Mouse (Mus musculus) thymus, adult 18-20 months (tissue): ENCODE data around the gene Pex5.
"Not testable (repeated sequence)": the region's sequence is repeated elsewhere in the genome, so short reads cannot be mapped to it uniquely, and the experiment has no call there.

Experiments
- DNase-seq, 2 experiments: peaks; one replicate each; pipeline ENCODE4 v3.0.0; 2022; ENCODE audit warnings: mixed read lengths in 2 of 2

The Pex5 gene

DNA sequence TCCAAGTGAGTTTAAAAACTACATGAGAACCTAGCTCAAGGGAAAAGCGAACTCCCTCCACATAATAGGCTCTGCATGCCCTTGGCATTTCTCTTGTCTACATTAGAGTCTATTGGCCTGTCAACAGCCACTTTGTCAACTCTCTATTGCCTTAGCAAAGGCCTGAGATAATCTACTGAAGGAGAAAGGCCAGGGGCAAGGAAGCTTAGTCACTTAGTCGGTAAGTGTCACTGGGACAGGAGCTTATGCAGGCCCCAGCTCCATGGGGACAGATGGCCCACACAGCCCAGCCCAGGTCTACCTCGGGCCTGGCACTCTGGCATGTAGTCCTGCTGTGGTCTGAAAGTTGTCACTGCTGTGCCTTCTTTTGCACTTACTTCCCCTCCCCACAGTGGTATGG, 11.7 kb upstream of the Pex5 start:
- no peak for DNase-seq

DNA sequence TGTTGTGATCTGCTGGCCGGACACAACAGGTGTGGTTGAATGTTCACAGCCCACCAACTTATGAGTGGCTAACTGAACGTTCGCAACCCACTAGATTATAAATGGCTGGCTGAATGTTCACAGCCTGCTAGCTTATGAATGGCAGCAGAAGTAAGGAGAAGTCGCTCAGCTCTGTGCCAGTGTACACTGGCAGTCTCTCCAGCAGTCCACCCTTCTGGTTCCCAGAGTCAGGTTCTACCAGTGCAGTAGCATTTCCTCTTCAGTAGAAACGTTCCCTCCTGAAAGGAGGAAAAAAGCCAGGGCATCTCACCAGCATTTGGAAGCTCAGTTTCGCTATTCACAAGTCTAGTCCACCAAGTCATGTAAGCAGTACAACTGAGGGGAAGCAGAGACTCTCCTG, 10.7 kb upstream of the Pex5 start:
- DNase-seq = no peak

DNA sequence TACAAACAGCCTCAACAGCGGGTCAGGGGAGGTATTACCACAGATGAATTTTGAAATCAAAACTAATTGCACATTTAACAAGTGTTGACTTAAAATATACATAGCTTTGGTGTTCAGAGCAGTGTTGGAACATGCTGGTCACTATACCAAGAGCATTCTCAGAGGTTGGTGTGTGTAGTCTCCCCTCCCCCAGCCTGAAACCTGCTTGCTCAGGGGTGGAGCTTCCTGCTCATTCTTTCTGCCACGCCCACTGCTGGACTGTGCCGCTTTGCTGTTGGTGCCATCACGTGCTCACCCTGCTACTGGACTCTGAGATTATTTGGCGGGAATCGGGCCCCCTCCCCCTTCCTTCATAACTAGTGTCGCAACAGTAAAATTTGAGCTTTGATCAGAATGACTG, 10.2 kb upstream of the Pex5 start:
- not testable (repeated sequence) for DNase-seq

DNA sequence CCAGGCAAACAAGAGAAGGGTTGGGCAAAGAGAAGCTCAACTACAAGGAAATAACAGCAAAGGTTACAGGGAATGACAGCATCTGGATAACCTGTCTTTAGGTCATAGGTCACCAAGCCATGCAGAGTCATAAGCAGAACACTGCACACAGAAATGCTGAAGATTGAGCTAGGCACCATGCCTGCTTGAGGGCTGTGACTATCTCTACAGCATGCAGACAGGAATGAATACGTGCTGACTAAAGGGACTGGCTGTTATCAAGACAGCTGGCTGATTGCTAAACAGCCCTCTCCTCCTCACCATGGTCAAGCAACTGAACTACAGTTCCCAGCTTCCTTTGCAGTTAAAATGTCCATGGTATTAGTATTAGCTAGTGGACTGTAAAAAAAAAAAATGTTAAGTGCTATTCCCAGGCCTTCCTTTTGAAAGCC, 9.2 kb upstream of the Pex5 start:
- DNase-seq = no peak

DNA sequence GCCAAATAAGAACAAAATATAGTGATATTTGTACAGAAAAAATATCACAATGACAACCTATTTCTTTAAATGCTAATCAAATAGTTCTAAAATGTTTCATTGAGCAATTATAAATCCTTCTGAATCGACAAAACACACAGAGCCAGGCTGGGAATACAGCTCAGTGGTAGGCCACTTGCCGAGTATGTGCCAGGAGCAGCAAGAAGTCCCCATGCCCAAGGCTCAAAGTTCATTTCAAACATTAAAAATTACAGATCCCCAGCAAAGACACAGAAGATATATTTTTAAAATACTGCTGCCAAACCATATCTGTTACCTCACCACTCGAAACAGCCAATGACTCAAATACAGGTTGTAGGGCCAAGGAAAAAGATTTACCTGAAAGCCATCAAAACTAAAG, 3.8 kb upstream of the Pex5 start:
- DNase-seq = no peak

DNA sequence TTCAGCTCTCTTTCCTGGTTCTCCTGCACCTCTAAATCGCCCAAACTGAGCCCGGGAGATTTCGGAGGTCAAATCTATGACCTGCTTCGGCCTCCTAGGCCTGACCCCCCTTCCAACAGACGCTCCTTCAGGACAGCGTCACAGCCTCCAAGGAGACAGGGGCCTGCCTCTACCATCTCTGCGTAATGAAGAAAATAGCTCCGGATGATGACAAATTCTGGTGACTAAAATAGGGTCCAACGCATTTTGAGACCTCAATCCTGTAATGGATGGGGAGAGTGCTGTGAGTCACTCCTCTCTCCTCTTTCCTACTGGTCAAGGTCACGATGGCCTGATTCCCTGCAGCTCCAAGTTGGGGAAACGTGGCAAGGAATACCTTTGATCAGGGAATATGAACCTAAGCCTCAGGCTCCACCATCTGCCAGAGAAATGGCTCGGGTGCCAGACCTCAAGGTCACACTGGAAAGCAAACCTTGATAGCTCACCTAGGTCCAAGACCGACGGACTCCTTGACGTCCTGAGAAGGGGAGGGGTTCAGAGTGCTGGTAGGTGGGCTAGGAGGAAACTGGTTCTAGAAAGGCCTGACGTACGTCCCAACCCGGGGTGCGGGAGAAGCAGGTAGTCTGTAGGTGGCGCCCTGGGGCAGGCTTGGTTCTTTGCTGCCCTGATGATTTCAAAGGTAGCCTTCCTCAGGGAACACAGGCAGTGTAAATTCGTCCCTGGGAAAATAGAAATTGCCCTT, 651 bp upstream of the Pex5 start:
- peak; percentile 70 to 76 for DNase-seq

DNA sequence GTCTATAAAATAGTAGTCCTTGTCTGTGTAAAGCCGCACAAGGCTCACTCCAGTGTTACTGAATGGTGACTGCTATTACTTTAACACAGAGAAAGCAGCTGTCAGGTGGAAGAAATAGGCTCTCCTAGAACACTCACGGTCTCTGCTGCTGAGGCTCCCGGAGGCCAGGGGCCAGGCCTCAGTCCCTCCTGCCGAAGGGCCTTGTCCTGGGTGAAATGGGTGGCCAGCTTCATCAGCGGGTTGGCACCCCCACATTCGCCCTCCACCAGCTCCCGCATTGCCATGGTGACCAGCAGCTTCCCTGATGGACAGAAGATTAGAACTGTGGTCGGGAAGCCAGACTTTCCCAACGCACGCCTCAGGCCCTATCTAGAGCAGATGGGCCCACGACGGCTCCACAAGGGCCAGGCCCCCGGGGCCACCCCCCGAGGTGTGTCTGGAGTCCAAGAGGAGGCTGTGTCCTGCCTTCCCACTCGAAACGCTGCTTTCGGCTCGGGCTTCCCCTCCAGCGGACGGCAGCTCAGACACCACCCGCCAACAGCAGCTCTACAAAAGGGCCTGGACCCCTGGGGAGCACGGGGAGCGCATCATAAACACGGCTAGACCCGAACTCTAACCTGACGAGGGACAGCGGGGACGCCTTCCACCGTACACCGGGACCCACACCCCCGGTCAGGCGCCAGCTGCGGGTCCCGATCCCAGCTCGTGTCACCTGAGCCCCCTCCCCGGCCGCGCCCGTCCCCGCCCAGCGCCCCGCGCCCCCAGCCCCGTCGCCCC, 529 bp downstream of the Pex5 start:
- peak; percentile 49 to 56 for DNase-seq

DNA sequence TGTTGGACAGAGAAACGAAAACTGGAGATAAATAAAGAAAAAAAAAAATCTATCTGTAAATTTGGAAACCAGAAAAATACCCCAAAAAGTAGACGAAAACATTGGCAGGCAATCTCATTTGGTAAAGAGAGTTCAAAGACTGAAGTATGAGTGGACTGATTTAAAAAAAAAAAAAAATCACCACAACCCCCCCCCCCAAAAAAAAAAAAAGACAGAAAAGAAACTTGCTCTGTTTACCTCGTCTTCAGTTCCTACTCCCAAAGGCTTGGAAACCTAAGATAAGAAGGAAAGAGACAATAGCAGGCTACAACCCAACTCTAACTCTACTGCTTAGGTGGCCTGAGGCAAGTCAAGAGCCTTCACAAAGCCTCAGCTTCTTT, 1.1 kb downstream of the Pex5 start:
- no peak for DNase-seq

DNA sequence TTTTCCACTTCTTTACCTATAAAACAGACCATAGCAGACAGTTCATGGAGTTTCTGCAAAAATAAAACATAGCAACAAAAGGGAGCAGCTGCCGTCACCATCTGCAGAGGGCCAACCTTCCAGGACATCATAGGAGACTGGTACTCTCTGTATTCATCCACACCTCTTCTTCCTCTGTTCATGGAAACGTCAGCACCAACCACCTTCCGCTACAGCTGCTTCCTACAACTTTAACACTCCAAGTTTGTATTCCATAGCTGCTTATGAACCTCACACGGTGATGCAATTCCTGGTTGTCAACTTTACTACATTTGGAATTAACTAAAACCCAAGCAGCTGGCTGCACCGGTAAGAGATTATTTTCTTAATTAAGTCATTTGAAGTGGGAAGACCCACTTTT, 6.5 kb downstream of the Pex5 start:
- no peak for DNase-seq

DNA sequence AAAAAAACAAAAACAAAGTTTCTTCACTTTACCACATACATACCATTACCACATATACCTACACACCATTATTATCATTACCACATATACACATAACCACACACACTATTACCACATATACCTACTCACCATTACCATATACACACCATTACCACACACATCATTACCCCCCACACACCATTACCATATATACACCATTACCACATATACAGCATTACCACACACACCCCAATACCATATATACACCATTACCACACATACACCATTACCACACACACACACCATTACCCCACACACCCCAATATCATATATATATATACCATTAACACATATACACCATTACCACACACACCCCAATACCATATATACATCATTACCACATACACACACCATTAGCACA, 7.7 kb downstream of the Pex5 start:
- DNase-seq = no peak

DNA sequence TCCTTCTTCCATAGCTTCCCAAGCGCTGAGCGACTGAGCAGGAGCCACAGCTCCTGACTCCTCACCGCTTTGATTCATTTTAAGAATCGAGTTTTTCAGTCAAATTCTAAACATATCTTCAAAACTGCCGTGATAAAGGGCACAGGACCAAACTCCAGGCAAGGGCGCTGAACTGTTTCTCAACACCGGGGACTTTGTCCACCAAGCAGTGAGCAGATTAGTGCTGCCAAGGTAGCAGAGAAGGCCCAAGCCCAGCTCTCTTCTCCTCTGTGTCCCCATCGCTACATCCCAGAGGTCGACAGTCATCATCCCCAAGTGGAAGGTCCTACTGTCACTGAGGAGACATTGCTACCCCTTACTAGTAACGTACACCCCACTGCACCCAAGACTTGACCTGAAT, 8.5 kb downstream of the Pex5 start:
- no peak for DNase-seq

DNA sequence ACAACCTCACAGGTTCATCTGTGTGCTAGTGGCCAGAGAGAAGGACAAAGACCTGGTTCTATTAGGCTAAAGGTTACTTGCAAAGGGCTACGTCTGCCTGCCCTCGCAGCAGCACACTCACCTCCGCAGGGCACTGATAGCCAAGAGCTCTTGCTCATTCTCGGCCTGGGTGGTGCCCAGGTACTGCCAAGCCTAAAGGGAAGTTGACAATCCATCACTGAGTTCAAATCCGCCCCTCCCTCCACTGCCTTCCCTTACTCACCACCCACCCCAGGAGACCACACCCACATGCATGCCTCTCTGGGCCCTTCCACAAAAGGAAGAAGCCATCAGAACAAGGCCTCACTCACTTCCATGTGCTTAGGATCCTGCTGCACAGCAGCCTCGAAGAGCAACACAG, 15.1 kb downstream of the Pex5 start:
- DNase-seq = no peak

DNA sequence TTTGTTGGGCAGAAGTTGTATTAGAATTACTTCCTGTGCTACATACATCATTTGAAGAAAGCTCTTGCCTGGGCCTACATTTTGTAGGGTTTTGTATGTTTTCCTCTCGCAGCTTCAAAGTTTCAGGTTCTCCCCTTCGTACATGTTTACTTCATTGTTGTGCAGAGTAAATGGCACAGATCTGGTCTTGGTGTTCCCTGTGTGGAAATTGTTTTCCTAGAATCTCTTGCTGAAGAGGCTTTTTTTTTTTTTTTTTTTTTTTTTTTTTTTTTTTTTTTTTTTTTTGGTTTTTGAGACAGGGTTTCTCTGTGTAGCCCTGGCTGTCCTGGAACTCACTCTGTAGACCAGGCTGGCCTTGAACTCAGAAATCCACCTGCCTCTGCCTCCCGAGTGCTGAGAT, 19.9 kb downstream of the Pex5 start:
- DNase-seq = not testable (repeated sequence)

DNA sequence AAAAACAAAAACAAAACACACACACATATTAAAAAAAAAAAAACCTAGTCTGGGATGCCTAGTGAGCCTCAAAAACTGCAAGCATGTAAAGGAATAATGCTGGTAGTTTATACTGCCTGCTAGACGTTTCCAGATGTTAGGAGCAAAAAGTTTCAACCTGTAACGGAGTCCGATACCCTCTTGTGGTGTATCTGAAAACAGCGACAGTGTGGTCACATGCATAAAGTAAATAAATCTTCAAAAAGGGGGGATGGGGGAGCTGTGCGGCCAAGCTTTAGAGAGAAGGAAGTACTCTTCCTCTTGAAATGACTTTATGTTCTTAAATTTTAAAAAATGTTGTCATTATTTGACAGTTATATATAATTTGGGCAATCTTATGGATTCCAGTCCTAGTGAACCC, 34.7 kb downstream of the Pex5 start:
- no peak for DNase-seq

DNA sequence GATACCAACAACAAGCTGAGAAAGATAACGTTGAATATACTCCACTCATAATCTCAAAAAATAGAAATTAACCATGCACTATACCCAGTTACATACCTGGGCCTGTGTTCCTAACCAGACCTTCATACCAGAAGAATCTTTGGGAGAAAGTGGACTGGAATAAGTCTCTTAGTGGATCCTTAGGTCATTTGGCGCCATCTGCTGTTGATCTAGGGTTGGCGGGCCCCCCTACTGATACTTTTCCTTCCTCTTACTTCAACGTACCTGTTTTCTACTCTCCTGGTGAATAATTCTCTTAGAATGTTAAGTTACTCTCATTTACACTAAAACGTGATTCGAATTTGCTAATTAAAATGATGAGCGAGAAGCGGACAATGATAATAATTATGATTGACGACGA, 35.5 kb downstream of the Pex5 start:
- peak in 1 of 2 experiments; percentile 52 for DNase-seq

DNA sequence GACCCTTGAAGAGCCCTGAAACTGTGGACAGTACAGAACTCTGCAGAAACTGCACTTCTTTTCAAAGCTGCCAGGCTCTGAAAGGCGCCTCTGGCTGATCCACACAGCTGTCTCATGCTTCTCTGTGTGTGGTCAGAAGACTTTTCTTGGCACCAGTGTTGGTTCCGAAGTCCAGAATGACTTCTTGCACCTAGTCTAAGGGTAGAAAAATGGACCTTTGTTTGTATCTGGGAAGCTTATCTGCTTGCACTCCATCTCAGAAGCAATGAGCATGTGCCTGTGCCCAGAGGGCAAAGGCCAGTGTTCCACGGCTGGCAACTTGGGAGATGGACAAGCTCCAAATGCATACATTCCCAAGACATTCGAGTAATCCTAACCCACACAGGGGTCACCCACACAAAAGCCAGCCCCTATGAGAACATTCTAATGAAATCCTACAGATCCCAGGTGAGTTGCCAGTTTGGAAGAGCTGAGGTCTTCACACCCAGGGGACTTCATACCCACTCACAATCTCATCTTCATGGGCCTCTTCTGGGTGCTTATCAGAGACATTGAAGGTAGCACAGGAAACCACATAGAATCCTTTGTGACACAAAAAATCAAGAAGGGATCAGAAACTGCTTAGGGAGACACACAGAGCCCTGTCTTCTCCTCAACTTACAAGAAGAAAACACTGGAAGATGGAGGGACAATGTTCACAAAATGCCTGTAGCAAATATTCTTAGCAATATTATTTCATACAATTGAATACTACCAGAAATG, 37.2 kb downstream of the Pex5 start:
- no peak for DNase-seq

DNA sequence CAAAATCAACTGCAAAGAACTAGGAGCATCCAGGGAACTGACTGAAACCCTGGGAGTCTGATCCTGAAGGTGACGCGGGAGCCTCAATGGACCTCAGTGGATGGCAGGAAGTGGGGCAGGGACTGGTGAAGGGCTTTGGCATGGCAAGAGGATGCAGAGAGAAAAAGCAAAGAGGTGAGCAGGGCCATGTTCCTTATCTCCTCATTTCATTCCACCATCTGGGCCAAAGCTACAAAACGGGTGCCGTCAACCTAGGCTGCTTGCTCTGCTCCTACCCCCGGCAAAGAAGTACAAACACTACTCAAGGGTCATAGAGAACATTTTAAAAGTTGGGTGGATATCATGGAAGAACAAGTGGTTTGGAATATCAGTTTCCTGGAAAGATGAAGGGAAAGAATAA, 38.6 kb downstream of the Pex5 start:
- DNase-seq = no peak

DNA sequence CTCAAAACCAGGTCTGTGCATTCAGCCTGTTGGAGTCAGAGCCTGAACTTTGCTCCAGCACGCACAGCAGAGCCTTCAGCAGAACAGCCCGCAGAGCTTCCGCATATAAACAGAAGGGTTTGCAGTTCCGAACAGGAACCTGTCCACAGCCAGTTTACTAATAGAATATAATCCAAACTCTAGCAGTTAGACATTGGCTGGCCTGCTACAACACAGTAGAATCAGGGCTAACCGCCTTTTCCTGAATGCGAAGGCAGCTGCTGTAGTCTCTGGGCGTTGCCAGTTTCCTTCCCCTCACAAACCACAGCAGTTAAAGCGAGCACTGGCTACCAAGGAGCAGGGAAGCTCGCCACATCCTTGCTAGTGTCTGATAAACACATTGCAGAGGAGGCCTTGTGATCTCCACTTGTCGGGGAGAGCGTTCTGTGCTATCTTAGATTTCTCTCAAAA, 39.4 kb downstream of the Pex5 start:
- DNase-seq = peak; percentile 72 to 84

DNA sequence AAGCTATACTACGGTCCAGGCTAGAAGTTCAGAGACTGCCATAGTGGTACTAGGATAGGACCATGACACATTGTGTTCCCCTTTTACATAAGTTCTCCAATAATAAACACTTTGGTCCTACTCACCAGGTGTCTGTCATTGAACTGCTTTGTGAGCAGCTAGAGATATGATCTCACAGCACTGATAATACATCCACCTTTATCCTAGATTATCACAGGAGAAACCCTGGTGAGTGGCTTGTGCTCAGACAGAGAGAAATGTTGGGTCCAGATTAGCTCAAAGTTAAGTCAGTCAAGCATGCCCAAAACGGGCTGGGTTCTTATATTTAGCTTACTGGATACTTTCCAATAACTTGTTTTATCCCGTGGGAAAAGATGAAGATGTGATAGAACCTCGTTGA, 40.2 kb downstream of the Pex5 start:
- DNase-seq = no peak

DNA sequence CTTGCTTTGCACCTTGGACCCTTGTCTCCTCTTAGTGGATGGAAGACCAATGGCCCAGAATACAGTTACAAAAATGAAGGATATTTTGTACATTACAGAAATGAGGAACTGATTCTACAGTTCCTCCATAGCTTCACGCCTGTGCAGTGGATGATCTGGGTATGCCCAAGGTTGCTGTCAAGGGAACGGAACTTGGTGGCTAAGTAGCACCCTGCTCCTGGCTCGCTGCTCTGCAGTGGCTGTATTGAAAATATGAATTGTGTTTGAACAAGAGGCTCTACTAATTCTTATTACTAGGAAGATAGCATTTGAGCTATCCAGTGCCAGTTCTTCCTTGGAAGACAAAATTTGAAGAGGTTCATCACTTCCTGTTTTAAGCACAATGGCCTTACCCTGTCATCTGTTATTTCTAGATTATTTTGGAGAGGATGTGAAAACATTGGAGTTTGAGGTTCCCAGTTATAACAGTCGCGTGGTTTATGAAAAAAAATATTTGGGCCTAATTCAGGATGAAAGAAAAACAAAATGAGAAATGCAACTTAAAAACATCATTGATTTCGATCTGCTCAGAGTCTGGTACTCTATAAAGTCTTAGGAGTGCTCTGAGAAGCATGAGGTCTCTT, 41.2 kb downstream of the Pex5 start:
- no peak for DNase-seq

DNA sequence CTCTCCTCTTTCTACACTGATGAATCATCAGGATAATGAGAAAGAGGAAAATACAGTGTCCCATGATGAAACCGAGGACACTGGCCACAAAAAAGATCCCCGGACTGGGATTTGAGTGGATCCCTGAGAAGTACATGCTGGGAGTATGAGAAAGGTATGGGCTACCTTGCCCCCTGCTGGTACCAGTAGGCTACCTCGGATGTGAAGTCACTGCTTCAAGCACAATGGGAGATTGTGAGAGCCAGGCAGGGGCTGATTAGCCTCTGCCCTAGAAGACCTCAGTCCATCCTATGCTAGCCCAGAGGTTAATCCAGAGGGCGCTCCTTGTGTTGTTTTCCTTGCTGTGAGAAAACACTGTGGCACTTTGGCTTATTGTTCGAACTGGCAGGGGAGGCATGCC, 50.5 kb downstream of the Pex5 start:
- DNase-seq = no peak

DNA sequence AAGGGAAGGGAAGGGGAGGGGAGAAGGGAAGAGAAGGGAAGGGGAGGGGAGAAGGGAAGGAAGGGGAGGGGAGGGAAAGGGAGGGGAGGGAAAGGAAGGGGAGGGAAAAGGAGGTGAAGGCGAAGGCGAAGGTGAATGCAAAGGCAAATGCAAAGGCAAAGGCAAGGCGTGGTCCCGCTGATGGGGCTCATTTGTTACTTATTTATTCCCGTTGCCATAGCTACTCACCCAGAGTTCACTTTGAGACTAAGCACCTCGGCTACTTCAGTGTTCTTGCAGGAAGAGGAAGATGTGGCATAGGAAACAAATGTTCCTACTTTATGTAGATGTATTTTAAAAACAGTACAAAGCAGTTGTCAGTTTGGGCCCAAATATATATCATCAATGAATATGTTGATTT, 54.3 kb downstream of the Pex5 start:
- DNase-seq = no peak

DNA sequence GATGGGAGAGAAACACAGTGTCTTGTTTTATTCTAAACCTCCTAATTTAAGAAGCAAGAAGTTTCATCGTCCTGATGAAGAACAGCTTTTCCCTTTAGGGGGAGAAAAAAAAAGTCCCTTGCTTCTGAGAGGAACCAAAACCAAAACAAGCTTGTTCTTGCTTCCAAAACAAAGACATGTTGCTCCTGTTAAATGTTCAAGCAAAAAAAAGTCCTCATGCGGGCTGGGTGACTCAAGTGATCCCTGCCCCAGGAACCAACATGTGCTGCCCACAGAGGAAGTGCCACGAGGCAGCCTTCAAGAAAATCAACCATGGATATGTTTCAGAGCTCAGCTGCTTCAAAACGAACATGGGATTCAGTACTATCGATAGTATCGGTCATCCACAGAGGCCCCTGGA, 55.9 kb downstream of the Pex5 start:
- DNase-seq = no peak
